Mouse (Mus musculus) heart, postnatal 36 days (tissue): ENCODE measurements around the gene Ripor3. TPM values are rescaled to one million over a fixed set of nuclear protein-coding genes. Genes with fewer than 3 reads are reported as not detected.

Experiments used
- DNase-seq, 2 experiments: peaks; one replicate each; pipeline ENCODE4 v3.0.0; 2021 to 2022
- intact Hi-C: fragments of 180-260 bp; cut with DNase I; formaldehyde crosslinking; loops from one replicate; pipeline ENCODE4 v1.15.1; 2025
- total RNA-seq, 2 experiments: library from RNA; stranded (reverse); gene quantifications; 2 replicates each; pipeline ENCODE4 v1.2.3; 2021

The Ripor3 gene
- total RNA-seq, 2 experiments from 2014 or later: 0.36 to 0.79 TPM

- no peak for DNase-seq
- intact Hi-C loops: no loop called here
Observed at GRCm38 (mm10) chr2:167995870-167996635, 14.4 kb downstream of the Ripor3 start.

- intact Hi-C loops: no loop called here
- DNase-seq: no peak
Observed at GRCm38 (mm10) chr2:167993260-167993659, 17.2 kb downstream of the Ripor3 start.

- intact Hi-C loops: loop anchor here (10.0 kb wide), 1 partner anchor 105 kb away; no protein-coding TSS in a partner anchor
- peak in 1 of 2 experiments; percentile 33 for DNase-seq
Observed at GRCm38 (mm10) chr2:167989310-167989709, 21.1 kb downstream of the Ripor3 start.

GRCm38 (mm10) chr2:167987640-167988039 is 22.8 kb downstream of the Ripor3 start:
- intact Hi-C loops: loop anchor here (10.0 kb wide), 1 partner anchor 107 kb away; no protein-coding TSS in a partner anchor
- no peak for DNase-seq

GRCm38 (mm10) chr2:167986762-167987161 is 23.7 kb downstream of the Ripor3 start:
- peak; percentile 37 to 50 for DNase-seq
- intact Hi-C loops: loop anchor here (10.0 kb wide), 1 partner anchor 108 kb away; no protein-coding TSS in a partner anchor

GRCm38 (mm10) chr2:167984946-167985345 is 25.5 kb downstream of the Ripor3 start:
- intact Hi-C loops: loop anchor here (2.0 to 10.0 kb wide), 2 partner anchors 32 to 110 kb away; no protein-coding TSS in a partner anchor
- DNase-seq: no peak

GRCm38 (mm10) chr2:167984371-167984770 is 26.0 kb downstream of the Ripor3 start:
- intact Hi-C loops: loop anchor here (2.0 to 10.0 kb wide), 2 partner anchors 32 to 110 kb away; no protein-coding TSS in a partner anchor
- no peak for DNase-seq

GRCm38 (mm10) chr2:167982646-167983045 is 27.8 kb downstream of the Ripor3 start:
- DNase-seq: no peak
- intact Hi-C loops: loop anchor here (10.0 kb wide), 1 partner anchor 112 kb away; no protein-coding TSS in a partner anchor

- no peak for DNase-seq
- intact Hi-C loops: loop anchor here (10.0 kb wide), 1 partner anchor 114 kb away; no protein-coding TSS in a partner anchor
Observed at GRCm38 (mm10) chr2:167980391-167980790, 30.0 kb downstream of the Ripor3 start.

- DNase-seq: no peak
- intact Hi-C loops: no loop called here
Observed at GRCm38 (mm10) chr2:167978271-167978670, 32.1 kb downstream of the Ripor3 start.

- intact Hi-C loops: no loop called here
- no peak for DNase-seq
Observed at GRCm38 (mm10) chr2:167975746-167976145, 34.7 kb downstream of the Ripor3 start.

GRCm38 (mm10) chr2:167972809-167973208 is 37.6 kb downstream of the Ripor3 start:
- intact Hi-C loops: no loop called here
- DNase-seq: no peak

GRCm38 (mm10) chr2:167972146-167972545 is 38.3 kb downstream of the Ripor3 start:
- intact Hi-C loops: no loop called here
- no peak for DNase-seq

GRCm38 (mm10) chr2:167969851-167970541 is 40.4 kb downstream of the Ripor3 start:
- no peak for DNase-seq
- intact Hi-C loops: no loop called here

GRCm38 (mm10) chr2:167968504-167968903 is 41.9 kb downstream of the Ripor3 start:
- intact Hi-C loops: no loop called here
- no peak for DNase-seq

- intact Hi-C loops: no loop called here
Observed at GRCm38 (mm10) chr2:167965911-167966310, 44.5 kb downstream of the Ripor3 start.

GRCm38 (mm10) chr2:167964320-167964719 is 46.1 kb downstream of the Ripor3 start:
- no peak for DNase-seq
- intact Hi-C loops: no loop called here

More at GRCm38 (mm10) chr2:167965911-167966310, 44.5 kb downstream of the Ripor3 start:
- no peak for DNase-seq

- intact Hi-C loops: no loop called here
Observed at GRCm38 (mm10) chr2:167963778-167964300, 46.6 kb downstream of the Ripor3 start.

GRCm38 (mm10) chr2:167963176-167963575 is 47.2 kb downstream of the Ripor3 start:
- DNase-seq: no peak
- intact Hi-C loops: no loop called here

More at GRCm38 (mm10) chr2:167963778-167964300, 46.6 kb downstream of the Ripor3 start:
- no peak for DNase-seq

GRCm38 (mm10) chr2:167962347-167962746 is 48.1 kb downstream of the Ripor3 start:
- DNase-seq: no peak
- intact Hi-C loops: no loop called here

- no peak for DNase-seq
- intact Hi-C loops: no loop called here
Observed at GRCm38 (mm10) chr2:167960584-167960983, 49.8 kb downstream of the Ripor3 start.
